Mouse (Mus musculus) heart, embryonic 15.5 days (tissue): ENCODE data around the gene Ccnl2. TPM values are rescaled to one million over a fixed set of nuclear protein-coding genes. Genes with fewer than 3 reads are reported as not detected.
A peak's percentile ranks its signal among the peaks of the same experiment; 100 is the strongest.

Experiments
- ATAC-seq: fragments of 200-750 bp; cut with Nextera tagmentation; replicated peaks from 2 replicates; pipeline ENCODE4 v1.8.0; 2017; ENCODE audit warnings: low read depth, moderate TSS enrichment; ENCODE audit not compliant: insufficient number of reproducible peaks, insufficient read depth, low FRiP score
- H3K27ac ChIP-seq: fragments of 300-500 bp; sonication (generic); 2 replicates; pipeline ENCODE4 v1.5.1; 2015; ENCODE audit warnings: mild to moderate bottlenecking, inconsistent platforms
- H3K27me3 ChIP-seq: fragments of 300-500 bp; sonication (generic); 2 replicates; pipeline ENCODE4 v1.6.1; 2015; ENCODE audit warnings: inconsistent platforms
- H3K36me3 ChIP-seq: fragments of 300-500 bp; sonication (generic); 2 replicates; pipeline ENCODE4 v1.6.1; 2015; ENCODE audit warnings: mild to moderate bottlenecking, inconsistent platforms
- H3K4me1 ChIP-seq: fragments of 300-500 bp; sonication (generic); replicated peaks from 2 replicates; pipeline ENCODE4 v1.6.1; 2015; ENCODE audit warnings: inconsistent platforms
- H3K4me2 ChIP-seq: fragments of 300-500 bp; sonication (generic); 2 replicates; pipeline ENCODE4 v1.6.1; 2015; ENCODE audit warnings: inconsistent platforms, mild to moderate bottlenecking, moderate library complexity
- H3K4me3 ChIP-seq: fragments of 300-500 bp; sonication (generic); 2 replicates; pipeline ENCODE4 v1.5.1; 2015; ENCODE audit warnings: mild to moderate bottlenecking, inconsistent platforms
- H3K9ac ChIP-seq: fragments of 300-500 bp; sonication (generic); 2 replicates; pipeline ENCODE4 v1.6.1; 2015; ENCODE audit warnings: mild to moderate bottlenecking, inconsistent platforms
- H3K9me3 ChIP-seq: fragments of 300-500 bp; sonication (generic); replicated peaks from 2 replicates; pipeline ENCODE4 v1.6.1; 2016; ENCODE audit warnings: inconsistent platforms
- WGBS: fragments of 180-500 bp; shearing (Covaris S2); methylation state at CpG from one replicate; pipeline ENCODE4 v1.1.7; 2015; ENCODE audit warnings: mixed read lengths; 5-methylcytosine and 5-hydroxymethylcytosine counted together
- polyA plus RNA-seq: library from polyadenylated mRNA; unstranded; fragments of >200 nt; fragmentation: Nextera tagmentation; extraction: Ambion mirVana; gene quantifications from 2 replicates; pipeline ENCODE4 v1.2.1, GENCODE M21; 2015

The Ccnl2 gene
- polyA plus RNA-seq, 1 experiment from 2014 or later, result 106 TPM

- Histone ChIP-seq H3K9me3 (no peaks in the 10 kb centered on the region), H3K27me3 (no peaks in the 10 kb centered on the region), H3K4me1 (peaks cover 31% of the 10 kb centered on the region), H3K9ac (no peak overlapping the region), H3K36me3 (peaks cover 17% of the 10 kb centered on the region), H3K27ac (no peak overlapping the region), H3K4me3 (no peak overlapping the region), H3K4me2 (no peak overlapping the region)
- 88% methylated on average over 3 of the region's 3 CpGs for WGBS
- no peak for ATAC-seq
Measured at GRCm38 (mm10) chr4:155851368-155851767, 39.1 kb downstream of the Ccnl2 start.

- Histone ChIP-seq H3K27ac (no peak overlapping the region), H3K36me3 (peaks cover 21% of the 10 kb centered on the region), H3K4me3 (no peak overlapping the region), H3K4me2 (no peak overlapping the region), H3K27me3 (no peaks in the 10 kb centered on the region), H3K9ac (no peak overlapping the region), H3K4me1 (peaks cover 25% of the 10 kb centered on the region), H3K9me3 (no peaks in the 10 kb centered on the region)
- ATAC-seq, result no peak
- 56% methylated on average over 2 of the region's 2 CpGs for WGBS
Measured at GRCm38 (mm10) chr4:155851951-155852411, 39.7 kb downstream of the Ccnl2 start.

- WGBS, result 86% methylated on average over 9 of the region's 9 CpGs
- H3K4me3 ChIP-seq, result no peak overlapping the region
- peaks cover 17% of the 10 kb centered on the region for H3K4me1 ChIP-seq
- H3K4me2 ChIP-seq, result no peak overlapping the region
- no peak for ATAC-seq
- H3K36me3 ChIP-seq, result peaks cover 35% of the 10 kb centered on the region
- no peaks in the 10 kb centered on the region for H3K27me3 ChIP-seq
- H3K27ac ChIP-seq, result no peak overlapping the region
- H3K9ac ChIP-seq, result no peak overlapping the region
- no peaks in the 10 kb centered on the region for H3K9me3 ChIP-seq
Measured at GRCm38 (mm10) chr4:155853421-155853820, 41.1 kb downstream of the Ccnl2 start.

- no peak overlapping the region for H3K27ac ChIP-seq
- no peaks in the 10 kb centered on the region for H3K9me3 ChIP-seq
- peaks cover 3% of the 10 kb centered on the region for H3K4me1 ChIP-seq
- peaks cover 41% of the 10 kb centered on the region for H3K36me3 ChIP-seq
- H3K9ac ChIP-seq, result no peak overlapping the region
- H3K4me2 ChIP-seq, result no peak overlapping the region
- ATAC-seq, result no peak
- H3K27me3 ChIP-seq, result no peaks in the 10 kb centered on the region
- 93% methylated on average over 12 of the region's 12 CpGs for WGBS
- no peak overlapping the region for H3K4me3 ChIP-seq
Measured at GRCm38 (mm10) chr4:155854991-155855390, 42.7 kb downstream of the Ccnl2 start.

- Histone ChIP-seq H3K9ac (no peak overlapping the region), H3K4me1 (peaks cover 3% of the 10 kb centered on the region), H3K36me3 (peaks cover 41% of the 10 kb centered on the region), H3K4me2 (no peak overlapping the region), H3K9me3 (no peaks in the 10 kb centered on the region), H3K27me3 (no peaks in the 10 kb centered on the region), H3K4me3 (no peak overlapping the region), H3K27ac (no peak overlapping the region)
- no peak for ATAC-seq
- WGBS, result 91% methylated on average over 12 of the region's 12 CpGs
Measured at GRCm38 (mm10) chr4:155856071-155856470, 43.8 kb downstream of the Ccnl2 start.

- no peak for ATAC-seq
- Histone ChIP-seq H3K36me3 (peaks cover 41% of the 10 kb centered on the region), H3K27ac (no peak overlapping the region), H3K4me3 (no peak overlapping the region), H3K9me3 (no peaks in the 10 kb centered on the region), H3K4me1 (peaks cover 1% of the 10 kb centered on the region), H3K9ac (no peak overlapping the region), H3K4me2 (no peak overlapping the region), H3K27me3 (no peaks in the 10 kb centered on the region)
- 76% methylated on average over 3 of the region's 3 CpGs for WGBS
Measured at GRCm38 (mm10) chr4:155856881-155857280, 44.6 kb downstream of the Ccnl2 start.

GRCm38 (mm10) chr4:155859318-155859717 lies 47.0 kb downstream of the Ccnl2 start:
- Histone ChIP-seq H3K27ac (no peak overlapping the region), H3K4me3 (no peak overlapping the region), H3K4me1 (no peaks in the 10 kb centered on the region), H3K9ac (no peak overlapping the region), H3K4me2 (no peak overlapping the region), H3K27me3 (no peaks in the 10 kb centered on the region), H3K9me3 (no peaks in the 10 kb centered on the region), H3K36me3 (peaks cover 41% of the 10 kb centered on the region)
- 15% methylated on average over 13 of the region's 13 CpGs for WGBS
- ATAC-seq, result peak; percentile 24

GRCm38 (mm10) chr4:155861787-155862186 lies 49.5 kb downstream of the Ccnl2 start:
- Histone ChIP-seq H3K4me1 (no peaks in the 10 kb centered on the region), H3K4me2 (no peak overlapping the region), H3K4me3 (no peak overlapping the region), H3K27me3 (no peaks in the 10 kb centered on the region), H3K9me3 (no peaks in the 10 kb centered on the region), H3K9ac (no peak overlapping the region), H3K36me3 (peaks cover 33% of the 10 kb centered on the region), H3K27ac (no peak overlapping the region)
- no peak for ATAC-seq
- 85% methylated on average over 7 of the region's 7 CpGs for WGBS

GRCm38 (mm10) chr4:155863001-155863400 lies 50.7 kb downstream of the Ccnl2 start, which contains the start of gene Tas1r3:
Gene Tas1r3 (minus strand): TSS chr4:155863362.
- Histone ChIP-seq H3K4me2 (no peak within 1 kb of the TSS), H3K27ac (no peak within 1 kb of the TSS), H3K27me3 (no peaks in the 10 kb centered on the region), H3K36me3 (peaks cover 21% of the 10 kb centered on the region), H3K9ac (no peak within 1 kb of the TSS), H3K9me3 (no peaks in the 10 kb centered on the region), H3K4me3 (no peak within 1 kb of the TSS), H3K4me1 (no peaks in the 10 kb centered on the region)
- no peak for ATAC-seq
- WGBS, result 80% methylated on average over 5 of the region's 5 CpGs

GRCm38 (mm10) chr4:155868614-155869298 lies 56.5 kb downstream of the Ccnl2 start:
- H3K27ac ChIP-seq, result no peak overlapping the region
- 6% methylated on average over 22 of the region's 22 CpGs for WGBS
- peak; percentile 19; the same call in 1 of the 2 replicates for ATAC-seq

GRCm38 (mm10) chr4:155869317-155870033 lies 57.2 kb downstream of the Ccnl2 start, which contains the start of the genes Cptp and Ints11:
Gene Cptp (minus strand): TSS chr4:155869440.
Gene Ints11 (plus strand): TSS chr4:155869546.
- Histone ChIP-seq H3K4me1 (peaks cover 13% of the 10 kb centered on the region), H3K27ac (peak within 1 kb of the TSS; percentile 55), H3K9ac (peak within 1 kb of the TSS; percentile 76), H3K9me3 (no peaks in the 10 kb centered on the region), H3K36me3 (peaks cover 30% of the 10 kb centered on the region), H3K4me2 (peak within 1 kb of the TSS; percentile 88), H3K27me3 (no peaks in the 10 kb centered on the region), H3K4me3 (peak within 1 kb of the TSS; percentile 78)
- peak; percentile 96 for ATAC-seq
- 0% methylated on average over 63 of the region's 63 CpGs for WGBS

More at GRCm38 (mm10) chr4:155868614-155869298, 56.5 kb downstream of the Ccnl2 start:
- peak overlapping the region; percentile 78 for H3K4me3 ChIP-seq
- H3K36me3 ChIP-seq, result peaks cover 24% of the 10 kb centered on the region
- peak overlapping the region; percentile 88 for H3K4me2 ChIP-seq
- H3K9me3 ChIP-seq, result no peaks in the 10 kb centered on the region
- peaks cover 13% of the 10 kb centered on the region for H3K4me1 ChIP-seq
- H3K27me3 ChIP-seq, result no peaks in the 10 kb centered on the region
- H3K9ac ChIP-seq, result peak overlapping the region; percentile 64
